Mouse (Mus musculus): Measurements from ENCODE around the gene Lrguk. TPM values are rescaled to one million over a fixed set of nuclear protein-coding genes. Genes with fewer than 3 reads are reported as not detected.

The Lrguk gene
- polyA plus RNA-seq, 1 experiment from 2014 or later, result 3.5 TPM

- peak overlapping the region; percentile 93 for H3K27ac ChIP-seq (ENCODE audit: low read depth)
- ATAC-seq (ENCODE audit: insufficient read depth) (peak; percentile 79), DNase-seq (peak; percentile 91)
- peaks cover 41% of the 10 kb centered on the region for H3K4me1 ChIP-seq (ENCODE audit: insufficient read depth)
- H3K4me2 ChIP-seq, result 0 out of 2 replicates have a peak overlapping the region, but pooled peaks have one; percentile 21
- 14% methylated on average over 3 of the region's 3 CpGs for WGBS
- H3K9me3 ChIP-seq (ENCODE audit: low read depth, low read length), result no peaks in the 10 kb centered on the region; the same call in 1 of the 2 replicates
- H3K4me3 ChIP-seq (ENCODE audit: low read depth, low read length), result no peak overlapping the region
- H3K9ac ChIP-seq, result no peak overlapping the region
- H3K27me3 ChIP-seq (ENCODE audit: insufficient read depth, low read length), result no peaks in the 10 kb centered on the region
- H3K36me3 ChIP-seq (ENCODE audit: insufficient read depth), result peaks cover 30% of the 10 kb centered on the region
- no peak for TF ChIP-seq CTCF (IDR thresholded peaks at IDR 0.05; ENCODE audit: low read depth)
Observed at GRCm38 (mm10) chr6:34154202-34154601, 125.0 kb downstream of the Lrguk start.

DNA sequence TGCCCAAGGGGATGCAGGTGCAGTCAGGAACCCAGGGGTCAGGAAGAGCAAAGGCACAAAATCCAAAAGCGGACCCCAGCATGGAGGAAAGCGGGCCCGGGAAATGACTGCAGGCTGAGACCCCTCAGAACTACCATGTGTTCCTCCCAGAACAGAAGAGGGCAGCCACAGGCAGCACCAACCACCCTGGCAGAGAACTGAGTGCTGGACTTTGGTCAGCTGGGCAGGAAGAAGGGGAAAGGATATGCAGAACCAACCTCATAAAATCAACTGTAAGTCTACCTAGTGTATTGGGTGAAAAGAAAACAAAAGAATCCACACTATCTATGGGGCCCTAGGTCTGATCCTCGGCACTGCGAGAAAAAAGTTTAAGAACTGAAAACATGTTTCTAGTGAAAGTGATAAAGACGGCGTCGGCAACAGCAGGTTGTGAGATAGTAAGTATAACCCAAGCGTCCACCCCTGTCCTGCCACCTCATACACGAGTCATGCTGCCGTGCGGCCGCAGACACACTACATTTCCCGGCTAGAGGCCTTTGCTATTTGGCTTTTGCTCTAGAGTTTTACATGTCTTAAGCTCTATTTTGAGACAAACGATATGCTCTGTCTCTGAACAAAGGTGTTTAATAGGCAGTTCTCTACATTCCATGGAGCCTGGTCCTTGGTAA, 126.0 kb downstream of the Lrguk start:
- Histone ChIP-seq H3K36me3 (ENCODE audit: insufficient read depth) (peaks cover 40% of the 10 kb centered on the region), H3K4me2 (peak overlapping the region; percentile 21; the same call in 1 of the 2 replicates), H3K27ac (ENCODE audit: low read depth) (peak overlapping the region; percentile 93), H3K4me1 (ENCODE audit: insufficient read depth) (peaks cover 47% of the 10 kb centered on the region), H3K27me3 (ENCODE audit: insufficient read depth, low read length) (no peaks in the 10 kb centered on the region), H3K9me3 (ENCODE audit: low read depth, low read length) (no peaks in the 10 kb centered on the region), H3K9ac (peak overlapping the region; percentile 21; the same call in 1 of the 2 replicates), H3K4me3 (ENCODE audit: low read depth, low read length) (no peak overlapping the region)
- TF ChIP-seq CTCF (IDR thresholded peaks at IDR 0.05; ENCODE audit: low read depth), result no peak
- DNase-seq (no peak), ATAC-seq (ENCODE audit: insufficient read depth) (no peak)
- WGBS, result 75% methylated on average over 15 of the region's 15 CpGs

- H3K4me2 ChIP-seq, result no peak overlapping the region
- H3K27ac ChIP-seq (ENCODE audit: low read depth), result peak overlapping the region; percentile 93
- H3K36me3 ChIP-seq (ENCODE audit: insufficient read depth), result peaks cover 48% of the 10 kb centered on the region
- no peaks in the 10 kb centered on the region for H3K27me3 ChIP-seq (ENCODE audit: insufficient read depth, low read length)
- H3K9ac ChIP-seq, result no peak overlapping the region
- no peak for TF ChIP-seq CTCF (IDR thresholded peaks at IDR 0.05; ENCODE audit: low read depth)
- ATAC-seq (ENCODE audit: insufficient read depth) (no peak), DNase-seq (peak; percentile 59)
- WGBS, result 24% methylated on average over 5 of the region's 5 CpGs
- peaks cover 51% of the 10 kb centered on the region for H3K4me1 ChIP-seq (ENCODE audit: insufficient read depth)
- no peaks in the 10 kb centered on the region for H3K9me3 ChIP-seq (ENCODE audit: low read depth, low read length)
- no peak overlapping the region for H3K4me3 ChIP-seq (ENCODE audit: low read depth, low read length)
Observed at GRCm38 (mm10) chr6:34156057-34156456, 126.8 kb downstream of the Lrguk start.

GRCm38 (mm10) chr6:34156841-34157748, 127.8 kb downstream of the Lrguk start:
- Histone ChIP-seq H3K36me3 (ENCODE audit: insufficient read depth) (peaks cover 58% of the 10 kb centered on the region), H3K4me2 (no peak overlapping the region), H3K27ac (ENCODE audit: low read depth) (peak overlapping the region; percentile 93), H3K4me3 (ENCODE audit: low read depth, low read length) (no peak overlapping the region), H3K27me3 (ENCODE audit: insufficient read depth, low read length) (no peaks in the 10 kb centered on the region), H3K9me3 (ENCODE audit: low read depth, low read length) (no peaks in the 10 kb centered on the region), H3K9ac (no peak overlapping the region), H3K4me1 (ENCODE audit: insufficient read depth) (peaks cover 54% of the 10 kb centered on the region)
- ATAC-seq (ENCODE audit: insufficient read depth) (no peak), DNase-seq (no peak)
- 73% methylated on average over 14 of the region's 14 CpGs for WGBS
- no peak for TF ChIP-seq CTCF (IDR thresholded peaks at IDR 0.05; ENCODE audit: low read depth)

DNA sequence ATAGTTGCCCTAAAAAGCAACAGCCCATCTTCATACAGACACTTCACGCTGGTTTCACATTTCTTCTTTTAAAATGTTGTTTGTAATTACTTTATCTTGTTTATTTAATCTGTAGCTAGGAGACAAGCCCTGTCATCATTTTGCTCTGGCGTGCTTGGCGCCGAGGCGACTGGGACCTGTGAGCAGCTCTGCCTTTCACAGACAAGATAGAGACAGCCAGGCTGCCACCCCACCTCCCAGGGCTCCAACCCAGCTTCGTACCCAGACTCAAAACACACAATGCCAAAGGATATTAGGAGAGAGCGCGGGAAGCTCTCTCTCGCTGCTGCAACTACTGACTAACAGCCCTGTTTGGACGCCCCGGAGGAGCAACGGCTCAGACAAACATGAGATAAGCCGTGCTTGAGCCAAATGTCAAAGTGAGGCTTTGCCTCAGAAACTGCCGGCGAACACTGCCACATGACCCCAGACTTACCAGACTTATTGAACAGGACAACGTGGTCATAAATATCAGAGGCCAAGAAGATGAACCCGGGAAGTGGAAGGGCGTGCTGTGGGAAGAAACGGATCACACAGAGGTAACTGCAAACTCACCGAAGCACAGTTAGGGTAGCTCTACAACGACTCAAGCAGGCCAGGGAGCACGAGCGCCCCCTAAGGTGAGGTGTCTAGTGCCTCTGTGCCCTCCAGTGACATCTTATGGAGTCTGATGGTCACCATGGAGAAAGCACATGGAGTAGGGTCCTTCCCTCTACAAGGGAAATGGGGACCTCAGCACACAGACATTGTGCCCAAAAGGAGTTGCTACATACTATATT, 131.0 kb downstream of the Lrguk start:
- Histone ChIP-seq H3K27ac (ENCODE audit: low read depth) (peak overlapping the region; percentile 81), H3K9me3 (ENCODE audit: low read depth, low read length) (no peaks in the 10 kb centered on the region), H3K4me1 (ENCODE audit: insufficient read depth) (peaks cover 30% of the 10 kb centered on the region), H3K9ac (no peak overlapping the region; the same call in 1 of the 2 replicates), H3K4me2 (0 out of 2 replicates have a peak overlapping the region, but pooled peaks have one; percentile 3), H3K27me3 (ENCODE audit: insufficient read depth, low read length) (no peaks in the 10 kb centered on the region), H3K36me3 (ENCODE audit: insufficient read depth) (peaks cover 85% of the 10 kb centered on the region), H3K4me3 (ENCODE audit: low read depth, low read length) (no peak overlapping the region)
- WGBS, result 26% methylated on average over 23 of the region's 23 CpGs
- ATAC-seq (ENCODE audit: insufficient read depth) (peak; percentile 72), DNase-seq (peak; percentile 75)
- peak; percentile 52 for TF ChIP-seq CTCF (IDR thresholded peaks at IDR 0.05; ENCODE audit: low read depth)

- peaks cover 24% of the 10 kb centered on the region for H3K4me1 ChIP-seq (ENCODE audit: insufficient read depth)
- peaks cover 88% of the 10 kb centered on the region for H3K36me3 ChIP-seq (ENCODE audit: insufficient read depth)
- H3K27me3 ChIP-seq (ENCODE audit: insufficient read depth, low read length), result no peaks in the 10 kb centered on the region
- peak; percentile 50; the same call in 1 of the 2 replicates for ATAC-seq (ENCODE audit: insufficient read depth)
- H3K9ac ChIP-seq, result no peak overlapping the region
- H3K4me2 ChIP-seq, result no peak overlapping the region
- H3K4me3 ChIP-seq (ENCODE audit: low read depth, low read length), result no peak overlapping the region
- no peaks in the 10 kb centered on the region for H3K9me3 ChIP-seq (ENCODE audit: low read depth, low read length)
- no peak for TF ChIP-seq CTCF (IDR thresholded peaks at IDR 0.05; ENCODE audit: low read depth)
- peak overlapping the region; percentile 81 for H3K27ac ChIP-seq (ENCODE audit: low read depth)
- peak; percentile 60 for DNase-seq
- WGBS, result 60% methylated on average over 7 of the region's 7 CpGs
Observed at GRCm38 (mm10) chr6:34160816-34161310, 131.6 kb downstream of the Lrguk start.
